Mouse (Mus musculus): Measurements from ENCODE around the gene Mrpl48.

Mrpl48 gene

DNA sequence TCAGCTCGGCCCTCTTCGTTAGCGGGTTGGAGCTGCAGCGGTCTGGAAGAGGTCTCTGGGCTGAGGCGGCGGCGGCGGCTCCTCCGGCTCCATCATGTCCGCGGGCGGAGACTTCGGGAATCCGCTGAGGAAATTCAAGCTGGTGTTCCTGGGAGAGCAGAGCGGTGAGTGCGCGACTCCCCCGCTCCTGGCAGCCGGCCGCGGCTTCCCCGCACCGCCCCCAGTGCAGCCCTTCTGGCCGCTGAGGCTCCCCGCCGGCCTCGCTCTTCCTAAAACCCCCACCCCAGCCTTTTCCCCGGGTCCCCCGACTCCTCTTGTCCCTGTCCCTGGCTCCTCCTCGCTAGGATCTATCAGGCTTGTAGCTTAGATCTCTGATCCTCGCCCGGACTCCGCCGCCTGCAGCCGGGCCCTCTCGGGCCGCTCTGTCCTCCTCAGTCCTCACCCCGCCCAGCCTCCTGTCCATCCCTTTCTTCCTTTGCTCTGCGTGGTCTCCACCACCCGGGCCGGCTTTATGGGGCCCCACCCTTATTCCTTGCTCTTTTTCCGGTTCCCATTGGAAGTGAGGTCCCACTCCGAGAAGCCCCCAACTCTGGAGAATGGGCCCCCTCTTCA is at the start of gene Mrpl48:
TSS of gene Mrpl48 (minus strand) at position 172 of the 612 bp plus-strand sequence.
- in situ Hi-C loops (cut with MboI, MseI), result no loop called here

GRCm38 (mm10) chr7:100656739-100657138 is 48.6 kb upstream of the Mrpl48 start:
- in situ Hi-C loops (cut with MboI, MseI), result no loop called here

GRCm38 (mm10) chr7:100654441-100654840 is 46.3 kb upstream of the Mrpl48 start:
- in situ Hi-C loops (cut with MboI, MseI), result no loop called here

GRCm38 (mm10) chr7:100653480-100654266 is 45.6 kb upstream of the Mrpl48 start:
- in situ Hi-C loops (cut with MboI, MseI), result no loop called here

DNA sequence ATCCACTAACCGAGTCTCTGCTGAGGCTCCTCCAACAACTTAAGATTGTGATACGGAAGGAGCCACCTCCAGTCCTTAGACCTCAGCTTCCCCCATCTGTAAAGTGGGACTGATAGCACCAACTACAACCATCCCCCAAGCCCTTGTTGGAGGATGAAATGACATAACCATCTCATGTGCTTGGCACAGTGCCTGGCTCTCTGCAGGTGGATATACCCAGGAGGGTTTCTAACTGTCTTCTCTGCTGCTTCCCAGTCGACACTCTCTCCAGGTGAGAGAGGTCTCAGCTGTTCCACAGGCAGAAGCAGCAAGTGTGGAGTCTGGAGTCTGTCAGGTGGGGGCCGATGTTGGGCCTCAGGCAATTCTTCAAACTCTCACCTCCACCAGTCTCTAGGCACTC is 42.9 kb upstream of the Mrpl48 start:
- in situ Hi-C loops (cut with MboI, MseI), result no loop called here

DNA sequence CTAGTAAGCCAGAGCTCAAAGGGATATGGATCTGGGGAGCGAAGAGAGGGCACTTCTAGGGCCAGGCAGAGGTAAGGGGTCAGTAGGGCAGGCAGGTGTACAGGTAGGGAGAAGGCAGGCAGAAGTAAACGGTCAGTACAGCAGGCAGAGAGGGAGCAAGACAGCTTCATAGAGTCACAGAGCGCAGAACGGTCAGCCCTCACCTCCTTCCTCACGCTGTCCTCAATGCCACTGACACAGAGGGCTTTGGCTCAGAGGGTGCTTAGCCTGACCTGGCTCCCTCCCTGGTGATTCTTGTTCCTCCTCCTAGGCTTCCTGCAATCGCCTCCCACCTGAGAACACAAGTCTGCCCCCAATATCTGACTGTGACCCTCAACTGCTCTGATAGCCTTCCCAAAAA is 42.3 kb upstream of the Mrpl48 start:
- in situ Hi-C loops (cut with MboI, MseI), result no loop called here

DNA sequence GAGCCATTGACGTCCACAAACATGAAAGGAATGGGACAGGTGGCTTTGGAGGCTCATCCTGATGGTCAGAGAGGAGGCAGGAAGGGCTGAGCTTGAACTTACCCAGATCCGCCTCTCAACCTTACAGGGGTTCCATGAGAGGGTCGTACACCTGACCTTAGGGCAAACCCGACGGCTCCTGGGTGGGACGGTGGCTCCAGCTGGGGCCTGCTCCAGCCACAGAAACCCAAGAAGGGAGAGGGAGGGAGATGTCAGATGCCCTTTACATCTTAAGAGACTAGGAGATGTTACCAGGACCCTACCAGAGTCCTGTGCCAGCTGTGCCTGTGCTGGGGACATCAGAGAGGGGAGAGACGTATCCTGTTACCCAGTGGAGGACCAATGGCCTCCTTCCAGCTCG is 41.7 kb upstream of the Mrpl48 start:
- in situ Hi-C loops (cut with MboI, MseI), result loop anchor here (5.0 kb wide), 1 partner anchor 138 kb away; the partner anchor contains the start of gene Dnajb13

DNA sequence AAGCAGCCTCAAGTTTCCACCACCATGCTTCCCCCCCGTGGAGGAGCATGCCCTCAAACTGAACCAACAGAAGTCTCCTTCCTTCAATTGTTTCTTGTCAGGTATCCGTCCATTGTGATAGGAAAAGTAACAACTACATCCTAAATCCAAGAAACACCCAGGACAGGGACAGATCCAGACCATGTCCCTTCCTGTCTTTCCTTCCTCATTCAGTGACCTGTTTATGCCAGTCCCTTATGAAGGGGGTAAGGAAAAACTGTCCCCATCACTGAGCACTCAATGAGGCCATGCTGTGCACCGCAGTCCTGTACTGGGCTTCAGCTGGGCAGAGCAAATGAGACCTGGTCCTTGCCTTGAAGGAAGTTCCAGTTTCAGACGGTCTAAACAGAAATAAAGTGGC is 41.0 kb upstream of the Mrpl48 start:
- in situ Hi-C loops (cut with MboI, MseI), result loop anchor here (5.0 kb wide), 1 partner anchor 137 kb away; the partner anchor contains the start of gene Dnajb13

- in situ Hi-C loops (cut with MboI, MseI), result loop anchor here (5.0 kb wide), 1 partner anchor 133 kb away; the partner anchor contains the start of gene Dnajb13
These were observed 37.0 kb upstream of the Mrpl48 start for GRCm38 (mm10) chr7:100645147-100645546.

- in situ Hi-C loops (cut with MboI, MseI), result loop anchor here (5.0 kb wide), 1 partner anchor 75 kb away; no protein-coding TSS in a partner anchor
These were observed 34.3 kb upstream of the Mrpl48 start for GRCm38 (mm10) chr7:100642413-100642812.

GRCm38 (mm10) chr7:100637657-100638056 is 29.6 kb upstream of the Mrpl48 start:
- in situ Hi-C loops (cut with MboI, MseI), result no loop called here

GRCm38 (mm10) chr7:100624538-100624937 is 16.4 kb upstream of the Mrpl48 start:
- in situ Hi-C loops (cut with MboI, MseI), result no loop called here

GRCm38 (mm10) chr7:100622277-100622676 is 14.2 kb upstream of the Mrpl48 start:
- in situ Hi-C loops (cut with MboI, MseI), result no loop called here

GRCm38 (mm10) chr7:100616121-100616857 is 8.2 kb upstream of the Mrpl48 start:
- in situ Hi-C loops (cut with MboI, MseI), result no loop called here

DNA sequence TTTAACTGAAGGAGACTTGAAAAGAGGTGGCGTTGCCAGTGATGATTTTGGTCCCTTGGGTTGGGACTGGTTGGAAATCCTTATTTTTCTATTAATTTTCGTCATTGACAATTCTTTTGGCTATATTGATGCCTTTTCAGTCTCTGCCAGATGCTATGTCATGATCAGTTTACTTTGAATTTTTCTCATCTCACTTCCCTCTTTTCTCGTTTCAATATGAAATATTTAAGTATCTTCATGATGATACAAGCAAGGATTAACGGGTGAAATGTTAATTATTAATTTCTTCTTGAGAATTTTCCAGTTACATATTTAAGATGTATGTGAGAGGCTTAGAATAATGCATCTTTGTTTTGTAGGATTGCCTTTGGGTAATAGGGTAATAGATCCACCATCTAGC is 809 bp upstream of the Mrpl48 start:
- in situ Hi-C loops (cut with MboI, MseI), result no loop called here

- in situ Hi-C loops (cut with MboI, MseI), result no loop called here
These were observed 629 bp downstream of the Mrpl48 start, which contains the start of gene Rab6a for GRCm38 (mm10) chr7:100607214-100608129. TSS of gene Rab6a (plus strand) at chr7:100607410.

- in situ Hi-C loops (cut with MboI, MseI), result no loop called here
These were observed 7.9 kb downstream of the Mrpl48 start for GRCm38 (mm10) chr7:100600211-100600610.

DNA sequence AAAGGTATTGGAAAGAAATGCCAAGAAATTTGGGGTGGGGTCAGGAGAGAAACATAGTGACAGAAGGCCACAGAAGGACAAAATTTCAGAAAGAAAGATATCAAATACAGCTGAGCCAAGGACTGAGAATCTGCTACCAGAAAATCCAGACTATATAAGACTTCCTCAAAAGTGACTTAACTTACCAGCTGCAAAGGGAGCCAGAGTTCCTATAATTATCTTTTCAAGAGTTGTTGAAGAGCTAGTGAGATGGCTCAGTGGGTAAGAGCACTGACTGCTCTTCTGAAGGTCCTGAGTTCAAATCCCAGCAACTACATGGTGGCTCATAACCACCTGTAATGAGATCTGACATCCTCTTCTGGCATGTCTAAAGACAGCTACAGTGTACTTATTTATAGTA is 14.8 kb downstream of the Mrpl48 start:
- in situ Hi-C loops (cut with MboI, MseI), result no loop called here

GRCm38 (mm10) chr7:100591522-100591852 is 16.6 kb downstream of the Mrpl48 start:
- in situ Hi-C loops (cut with MboI, MseI), result no loop called here

- in situ Hi-C loops (cut with MboI, MseI), result no loop called here
These were observed 17.1 kb downstream of the Mrpl48 start for GRCm38 (mm10) chr7:100590845-100591521.

- in situ Hi-C loops (cut with MboI, MseI), result no loop called here
These were observed 17.6 kb downstream of the Mrpl48 start for GRCm38 (mm10) chr7:100590504-100590844.

All from T-helper 1 cell (primary cell).